Mouse (Mus musculus) liver, embryonic 14.5 days (tissue): ENCODE measurements around the gene Zc3h13. TPM values are rescaled to one million over a fixed set of nuclear protein-coding genes. Genes with fewer than 3 reads are reported as not detected.

ENCODE experiments used
- ATAC-seq: fragments of 200-750 bp; cut with Nextera tagmentation; 2 replicates; pipeline ENCODE4 v1.8.0; 2017; ENCODE audit warnings: moderate number of reproducible peaks, mild to moderate bottlenecking, moderate library complexity; ENCODE audit not compliant: insufficient read depth
- DNase-seq, 3 experiments: peaks; one replicate each; pipeline ENCODE4 v3.0.0-alpha.2; 2012 to 2013; ENCODE audit warnings: low read depth in 3 of 3, low spot score in 3 of 3
- H3K27ac ChIP-seq: fragments of 300-500 bp; sonication (generic); 2 replicates; pipeline ENCODE4 v1.5.1; 2014; ENCODE audit warnings: moderate library complexity, mild to moderate bottlenecking, control low read depth, inconsistent platforms
- H3K27me3 ChIP-seq: fragments of 300-500 bp; sonication (generic); 2 replicates; pipeline ENCODE4 v1.6.1; 2014; ENCODE audit warnings: mild to moderate bottlenecking, low read length, moderate library complexity; ENCODE audit not compliant: control insufficient read depth, insufficient read depth
- H3K36me3 ChIP-seq: fragments of 300-500 bp; sonication (generic); replicated peaks from 2 replicates; pipeline ENCODE4 v1.6.1; 2014; ENCODE audit warnings: low read depth; ENCODE audit not compliant: control insufficient read depth, insufficient read depth
- H3K4me1 ChIP-seq, 2 experiments: fragments of 200-500 bp in 1 of 2; fragments of 300-500 bp in 1 of 2; sonication (generic) in 1 of 2; replicated peaks; 2 replicates each; pipeline ENCODE4 v1.6.1; 2012 to 2014; ENCODE audit warnings: antibody characterized with exemption in 1 of 2, inconsistent platforms in 1 of 2, low read length in 1 of 2; ENCODE audit not compliant: control insufficient read depth in 2 of 2, insufficient read depth in 2 of 2
- H3K4me2 ChIP-seq: fragments of 300-500 bp; sonication (generic); 2 replicates; pipeline ENCODE4 v1.6.1; 2014; ENCODE audit warnings: low read depth, mild to moderate bottlenecking, control low read depth, moderate library complexity
- H3K4me3 ChIP-seq, 2 experiments: fragments of 200-500 bp in 1 of 2; fragments of 300-500 bp in 1 of 2; sonication (generic) in 1 of 2; 2 replicates each; pipeline ENCODE4 v1.5.1; 2012 to 2014; ENCODE audit warnings: low read depth in 2 of 2, low read length in 2 of 2, mild to moderate bottlenecking in 2 of 2, control low read depth in 1 of 2, inconsistent platforms in 1 of 2, moderate library complexity in 1 of 2; ENCODE audit not compliant: insufficient read depth in 1 of 2
- H3K9ac ChIP-seq: fragments of 300-500 bp; sonication (generic); replicated peaks from 2 replicates; pipeline ENCODE4 v1.6.1; 2014; ENCODE audit warnings: mild to moderate bottlenecking, control low read depth, moderate library complexity
- H3K9me3 ChIP-seq: fragments of 300-500 bp; sonication (generic); 2 replicates; pipeline ENCODE4 v1.6.1; 2016; ENCODE audit warnings: low read length, mixed read lengths; ENCODE audit not compliant: control insufficient read depth
- CTCF ChIP-seq: IDR thresholded peaks from 2 replicates; pipeline ENCODE4 v1.5.1; 2016; ENCODE audit warnings: antibody characterized with exemption, low read depth, control low read depth
- EP300 ChIP-seq: IDR thresholded peaks from 2 replicates; pipeline ENCODE4 v1.6.1; 2016; ENCODE audit warnings: antibody characterized with exemption, low read depth
- WGBS: fragments of 180-500 bp; shearing (Covaris S2); extraction: QIAGEN DNeasy Blood & Tissue Kit; methylation state at CpG from one replicate; pipeline ENCODE4 v1.1.7; 2014; ENCODE audit not compliant: insufficient replicate concordance; 5-methylcytosine and 5-hydroxymethylcytosine counted together
- polyA plus RNA-seq, 2 experiments: library from polyadenylated mRNA; depleted of rRNA in 1 of 2; stranded (reverse) in 1 of 2; unstranded in 1 of 2; fragments of >200 nt; fragmentation: Nextera tagmentation in 1 of 2; extraction: Ambion mirVana in 1 of 2; gene quantifications; 2 replicates each; pipeline versions ENCODE4 v1.2.1 to v1.2.3; 2012 to 2014

Zc3h13 gene
- polyA plus RNA-seq, 2 experiments: 8.1 to 9.2 TPM

DNA sequence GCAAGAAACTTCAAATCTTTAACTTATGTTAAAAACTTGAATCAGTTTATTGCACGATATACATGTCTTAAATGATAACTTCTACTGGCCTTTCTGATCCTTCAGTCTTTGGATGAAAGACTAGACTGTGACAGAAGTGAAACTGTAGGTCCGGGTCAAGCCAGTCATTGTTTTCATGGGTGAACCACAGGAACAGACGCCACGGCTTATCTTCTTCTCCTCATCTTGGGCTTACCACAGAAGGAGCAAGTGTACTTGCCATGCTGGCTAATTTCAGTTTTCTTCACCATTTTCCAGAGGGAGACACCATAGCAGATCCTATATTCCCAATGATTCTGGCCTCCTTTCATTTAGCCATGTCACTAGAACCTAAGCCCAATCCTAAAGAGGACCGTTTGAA, 36.1 kb downstream of the Zc3h13 start:
- no peak overlapping the region for H3K9ac ChIP-seq
- 33% methylated on average over 5 of the region's 5 CpGs for WGBS
- TF ChIP-seq CTCF (no peak), EP300 (no peak)
- H3K9me3 ChIP-seq: no peaks in the 10 kb centered on the region
- H3K36me3 ChIP-seq: peaks cover 8% of the 10 kb centered on the region
- H3K27ac ChIP-seq: no peak overlapping the region
- ATAC-seq (no peak), DNase-seq (no peak)
- H3K4me3 ChIP-seq: no peak overlapping the region
- no peaks in the 10 kb centered on the region for H3K27me3 ChIP-seq
- H3K4me2 ChIP-seq: no peak overlapping the region
- H3K4me1 ChIP-seq: 0 out of 4 replicates have a peak, but pooled peaks cover 0 to 1% of the 10 kb centered on the region in 2 experiments

DNA sequence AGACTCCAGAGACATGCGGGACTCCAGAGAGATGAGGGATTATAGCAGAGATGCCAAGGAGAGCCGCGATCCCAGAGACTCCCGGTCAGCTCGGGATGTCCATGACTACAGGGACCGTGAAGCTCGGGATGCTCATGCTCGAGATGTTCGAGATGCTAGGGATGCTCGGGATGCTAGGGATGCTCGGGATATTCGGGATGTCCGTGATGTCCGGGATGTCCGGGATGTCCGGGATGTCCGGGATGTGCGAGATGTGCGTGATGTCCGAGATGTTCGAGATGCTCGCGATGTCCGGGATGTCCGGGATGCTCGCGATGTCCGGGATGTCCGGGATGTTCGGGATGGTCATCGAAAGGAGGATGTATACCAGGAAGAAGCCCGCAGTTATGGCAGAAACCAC, 39.2 kb downstream of the Zc3h13 start:
- H3K4me3 ChIP-seq: no peak overlapping the region
- H3K4me1 ChIP-seq: 0 out of 4 replicates have a peak, but pooled peaks cover 0 to 1% of the 10 kb centered on the region in 2 experiments
- no peak overlapping the region for H3K27ac ChIP-seq
- H3K36me3 ChIP-seq: peaks cover 8% of the 10 kb centered on the region
- ATAC-seq (no peak), DNase-seq (no peak)
- TF ChIP-seq CTCF (no peak), EP300 (no peak)
- H3K4me2 ChIP-seq: no peak overlapping the region
- WGBS: 92% methylated on average over 32 of the region's 32 CpGs
- no peak overlapping the region for H3K9ac ChIP-seq
- H3K27me3 ChIP-seq: no peaks in the 10 kb centered on the region
- H3K9me3 ChIP-seq: no peaks in the 10 kb centered on the region

- Histone ChIP-seq H3K4me3 (no peak overlapping the region), H3K9me3 (no peaks in the 10 kb centered on the region), H3K27ac (no peak overlapping the region), H3K9ac (no peak overlapping the region), H3K4me2 (no peak overlapping the region), H3K27me3 (no peaks in the 10 kb centered on the region), H3K4me1 (no peaks in the 10 kb centered on the region), H3K36me3 (peaks cover 26% of the 10 kb centered on the region)
- TF ChIP-seq EP300 (no peak), CTCF (no peak)
- DNase-seq: no peak
- WGBS: 50% methylated on average over 8 of the region's 8 CpGs
- no peak for ATAC-seq
Measured at GRCm38 (mm10) chr14:75328062-75328461, 43.9 kb downstream of the Zc3h13 start.

DNA sequence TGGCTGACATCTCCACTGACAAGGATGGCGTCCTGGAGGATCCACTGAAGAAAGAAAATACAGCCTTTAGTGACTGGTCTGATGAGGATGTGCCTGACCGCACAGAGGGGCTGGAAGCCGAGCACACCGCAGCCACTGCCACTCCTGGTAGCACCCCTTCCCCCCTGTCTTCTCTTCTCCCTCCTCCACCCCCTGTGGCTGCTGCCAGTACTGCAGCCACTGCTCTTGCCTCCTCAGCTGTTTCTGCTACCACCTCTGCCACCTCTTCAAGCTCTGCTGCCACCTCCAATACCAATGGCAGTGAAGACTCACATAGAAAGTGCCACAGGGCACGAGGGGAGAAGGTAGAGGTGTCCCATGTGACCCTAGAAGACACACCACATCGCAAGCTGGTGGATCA, 46.4 kb downstream of the Zc3h13 start:
- Histone ChIP-seq H3K27ac (no peak overlapping the region), H3K4me2 (no peak overlapping the region), H3K9me3 (no peaks in the 10 kb centered on the region), H3K4me1 (no peaks in the 10 kb centered on the region), H3K9ac (no peak overlapping the region), H3K36me3 (peaks cover 22% of the 10 kb centered on the region), H3K27me3 (no peaks in the 10 kb centered on the region), H3K4me3 (no peak overlapping the region)
- no peak for TF ChIP-seq EP300
- TF ChIP-seq CTCF: peak; percentile 77
- no peak for ATAC-seq
- WGBS: 73% methylated on average over 6 of the region's 6 CpGs
- DNase-seq: no peak

GRCm38 (mm10) chr14:75334321-75334720, 50.1 kb downstream of the Zc3h13 start:
- no peaks in the 10 kb centered on the region for H3K27me3 ChIP-seq
- no peak overlapping the region for H3K27ac ChIP-seq
- H3K4me1 ChIP-seq: no peaks in the 10 kb centered on the region
- no peak overlapping the region for H3K9ac ChIP-seq
- WGBS: 77% methylated on average over 4 of the region's 4 CpGs
- DNase-seq (no peak), ATAC-seq (no peak)
- TF ChIP-seq CTCF (no peak), EP300 (no peak)
- peaks cover 32% of the 10 kb centered on the region for H3K36me3 ChIP-seq
- H3K4me3 ChIP-seq: no peak overlapping the region
- H3K9me3 ChIP-seq: no peaks in the 10 kb centered on the region
- no peak overlapping the region for H3K4me2 ChIP-seq
